Mouse (Mus musculus): ENCODE data around the gene Olfr1346. TPM values are rescaled to one million over a fixed set of nuclear protein-coding genes. Genes with fewer than 3 reads are reported as not detected.

The Olfr1346 gene
- total RNA-seq (2023) = not detected

DNA sequence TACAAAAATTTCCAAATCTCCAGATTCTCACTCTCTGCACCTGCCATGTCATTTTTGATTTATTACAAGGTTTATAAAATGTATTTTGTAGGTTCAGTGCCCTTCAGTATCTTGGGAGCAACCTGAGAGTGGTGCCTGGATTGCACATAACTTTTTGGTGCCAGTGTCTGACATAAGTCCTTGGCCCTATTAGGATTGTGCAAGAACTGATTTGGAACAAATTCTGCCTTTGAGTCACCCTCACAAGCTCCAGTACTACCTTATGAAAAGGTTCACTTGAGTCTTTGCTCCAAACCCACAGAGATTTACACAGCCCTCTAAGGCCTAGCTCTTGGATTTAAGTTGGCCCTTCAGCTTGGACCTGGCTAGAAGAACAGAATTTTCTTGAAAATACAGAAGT lies at the start of gene Olfr1346:
Gene Olfr1346, plus strand, starts transcription at position 151 of the 400 bp plus-strand sequence.

DNA sequence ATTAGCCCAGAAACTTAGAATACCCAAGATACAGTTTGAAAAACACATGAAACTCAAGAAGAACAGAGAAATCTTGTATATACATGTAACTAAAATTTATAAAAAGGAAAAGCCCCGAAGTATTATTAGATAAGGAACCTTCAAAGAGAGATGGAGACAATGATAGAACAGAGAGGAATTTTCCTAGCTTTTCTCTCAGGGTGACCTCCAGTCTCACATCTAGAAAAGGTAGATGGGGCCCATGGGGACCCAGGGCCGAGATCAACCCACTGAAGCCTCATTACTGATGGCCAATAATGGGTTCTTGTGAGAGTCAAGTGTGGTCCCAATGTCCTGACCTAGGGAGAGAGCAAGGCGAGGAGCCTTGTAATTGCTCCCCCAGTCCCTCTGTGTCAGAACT lies 28.5 kb upstream of the Olfr1346 start, which contains the start of gene Olfr1344:
Gene Olfr1344, plus strand, starts transcription at position 301 of the 400 bp plus-strand sequence.

DNA sequence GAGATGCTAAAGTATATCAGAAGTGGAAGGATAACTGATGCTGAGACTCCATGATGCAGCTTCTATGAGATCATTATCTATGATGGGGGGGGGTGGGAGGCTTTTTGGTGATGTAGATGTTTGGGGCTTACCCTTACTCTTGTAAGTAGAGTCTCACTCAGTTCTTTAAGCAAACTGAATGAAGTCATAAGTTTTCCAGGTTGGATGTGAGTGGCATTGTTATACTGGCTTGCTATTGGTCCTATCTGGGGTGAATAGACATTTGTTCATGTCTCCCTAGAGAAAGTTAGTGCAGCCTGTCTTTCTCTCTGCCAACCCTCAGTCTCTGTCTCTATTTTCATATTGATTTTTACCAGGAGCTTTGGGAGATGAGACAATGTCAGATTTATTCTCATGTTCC lies 11.0 kb upstream of the Olfr1346 start, which contains the start of gene Olfr1336:
Gene Olfr1336, plus strand, starts transcription at position 301 of the 400 bp plus-strand sequence.

DNA sequence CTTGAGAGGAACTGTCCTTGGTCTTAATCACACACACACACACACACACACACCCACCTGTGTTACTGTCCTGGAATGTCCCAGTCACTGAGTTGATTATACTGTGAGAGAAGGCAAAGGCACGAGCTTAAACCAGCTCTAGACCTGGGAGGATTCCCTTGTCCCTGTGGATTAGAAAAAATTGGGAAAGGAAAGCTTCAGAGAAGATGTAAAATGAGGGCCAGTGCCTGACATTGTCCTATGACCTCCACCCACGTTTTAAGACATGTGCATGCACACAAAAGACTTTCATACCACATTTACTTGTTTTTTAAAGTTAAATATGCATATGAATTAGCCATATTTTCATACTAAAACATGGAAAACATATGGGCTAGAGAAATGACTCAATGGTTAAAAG lies 19.9 kb downstream of the Olfr1346 start, which contains the start of gene Olfr5:
Gene Olfr5, minus strand, starts transcription at position 101 of the 400 bp plus-strand sequence.

DNA sequence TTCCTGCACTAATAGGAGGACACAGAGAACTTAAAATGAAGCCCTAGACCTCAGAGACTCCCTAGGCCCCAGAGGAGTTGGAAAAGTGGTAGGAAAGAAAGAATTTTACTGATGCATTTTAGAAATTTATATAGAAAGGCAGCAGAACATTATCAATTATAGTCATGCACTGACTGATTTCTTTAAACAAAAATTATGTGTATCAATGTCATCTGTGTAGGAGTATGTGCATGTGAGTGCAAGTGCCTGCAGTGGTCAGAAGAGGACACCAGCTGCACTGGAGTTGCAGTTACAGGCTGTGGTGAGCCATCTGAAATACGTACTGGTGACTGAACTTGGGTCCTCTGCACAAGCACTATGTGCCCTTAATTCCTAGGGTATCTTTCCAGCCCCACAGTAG lies 32.8 kb downstream of the Olfr1346 start, which contains the start of gene Olfr1347:
Gene Olfr1347, minus strand, starts transcription at position 101 of the 400 bp plus-strand sequence.

DNA sequence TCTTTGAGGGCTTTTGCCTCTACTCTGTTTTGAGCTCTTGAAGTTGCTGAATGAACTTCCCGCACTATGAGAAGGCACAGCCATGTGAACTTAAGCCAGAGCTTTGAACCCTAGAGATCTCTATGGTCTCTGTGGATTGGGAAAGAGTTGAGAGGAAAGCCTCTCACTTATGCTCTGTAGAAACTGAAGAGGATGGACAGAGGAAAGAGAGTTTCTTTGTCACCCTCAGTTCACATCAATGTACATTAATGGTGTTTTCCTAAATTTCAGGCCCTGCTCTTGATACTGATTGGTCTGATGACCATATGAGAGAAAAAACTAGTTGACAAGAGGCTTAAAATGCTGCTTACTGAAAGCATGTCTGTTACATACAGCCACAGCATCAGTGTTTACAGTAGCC lies 41.7 kb downstream of the Olfr1346 start, which contains the start of gene Olfr1348:
Gene Olfr1348, minus strand, starts transcription at position 101 of the 400 bp plus-strand sequence.

DNA sequence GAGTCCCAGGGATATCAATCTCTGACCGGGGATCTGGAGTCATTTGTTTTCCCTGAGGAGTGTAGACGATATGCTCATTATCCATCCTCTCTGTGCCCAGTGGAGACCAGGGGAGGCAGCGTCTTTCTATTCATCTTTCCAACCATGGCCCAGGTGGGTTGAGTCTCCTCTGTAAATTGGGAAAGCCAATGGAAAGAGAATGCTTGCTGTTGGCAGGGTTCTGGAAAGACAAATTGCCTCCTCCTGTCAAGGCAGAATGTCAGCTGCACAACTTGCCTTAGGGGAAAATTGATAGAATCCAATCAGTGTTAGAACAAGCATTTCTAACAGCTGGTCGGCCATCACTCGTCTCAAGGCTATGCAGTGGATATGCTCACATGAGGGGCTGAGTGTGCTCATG lies 55.9 kb downstream of the Olfr1346 start, which contains the start of gene Olfr1349:
Gene Olfr1349, minus strand, starts transcription at position 101 of the 400 bp plus-strand sequence.

Other genes with a start within 250 kb of the Olfr1346 start
- gene Zscan5b, start 244.8 kb upstream of the Olfr1346 start, total RNA-seq (2023) = not detected
- not detected for gene Epp13, start 214.4 kb upstream of the Olfr1346 start, total RNA-seq (2023)
- 2.9 TPM for gene Zfp667, start 180.5 kb upstream of the Olfr1346 start, total RNA-seq (2023)
- 2.7 TPM for gene Zfp583, start 135.8 kb upstream of the Olfr1346 start, total RNA-seq (2023)
- gene Gm3854, start 123.3 kb upstream of the Olfr1346 start, total RNA-seq (2023) = 1.1 TPM
- gene Zfp78, start 103.8 kb upstream of the Olfr1346 start, total RNA-seq (2023) = 2.5 TPM
- gene Zfp28, start 83.8 kb upstream of the Olfr1346 start, total RNA-seq (2023) = 3.5 TPM
- not detected for gene Smim17, start 68.4 kb upstream of the Olfr1346 start, total RNA-seq (2023)
- gene Gm20715, start 56.8 kb upstream of the Olfr1346 start, total RNA-seq (2023) = not detected
- not detected for gene Olfr1344, start 28.4 kb upstream of the Olfr1346 start, total RNA-seq (2023)
- gene Olfr1336, start 10.9 kb upstream of the Olfr1346 start, total RNA-seq (2023) = not detected
- gene Olfr5, start 19.8 kb downstream of the Olfr1346 start, total RNA-seq (2023) = not detected
- not detected for gene Olfr1347, start 32.7 kb downstream of the Olfr1346 start, total RNA-seq (2023)
- not detected for gene Olfr1348, start 41.6 kb downstream of the Olfr1346 start, total RNA-seq (2023)
- gene Olfr1349, start 55.8 kb downstream of the Olfr1346 start, total RNA-seq (2023) = not detected
- gene Olfr1350, start 97.7 kb downstream of the Olfr1346 start, total RNA-seq (2023) = not detected
- not detected for gene Zim1, start 229.3 kb downstream of the Olfr1346 start, total RNA-seq (2023)

All from CD4-positive naive resting alpha-beta T cell, adult 57 days (primary cell).